20 mouse cellular contexts compared by ENCODE assay signal in the genomic region with DNA sequence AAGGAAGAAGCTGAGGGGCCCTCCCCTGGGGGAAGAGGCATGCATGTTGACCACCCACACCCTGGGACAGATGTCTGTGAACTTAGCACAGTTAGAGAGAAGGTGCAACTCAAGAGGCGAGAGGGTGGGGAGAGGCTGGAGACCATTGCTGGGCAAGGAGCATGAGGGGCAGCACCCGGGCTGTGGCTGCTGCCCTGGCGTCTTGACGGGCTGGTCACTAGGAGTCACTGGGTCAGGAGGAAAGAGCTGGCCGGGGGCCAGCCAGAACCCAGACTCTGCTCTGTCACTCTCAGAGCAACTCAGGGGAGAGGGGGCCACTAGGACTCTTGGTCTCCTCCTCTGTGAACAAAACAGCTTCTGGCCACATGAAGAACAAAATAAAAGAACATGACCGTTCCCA. TPM values are rescaled to one million over a fixed set of nuclear protein-coding genes. Genes with fewer than 3 reads are reported as not detected.
DNase-seq lines count a peak whose midpoint lies in the region; ATAC-seq and TF ChIP-seq lines count a peak whose summit lies in the region.
"Had no signal": no experiment of that assay in that cellular context is flagged by ENCODE, and none has a peak within 500 bp of the region (broad histone marks: within the 10 kb centered on the region; RNA-seq: fewer than 3 reads in every experiment).

No protein-coding gene starts in this region.

- no peaks in the 10 kb centered on the region for H3K9me3 ChIP-seq in heart, embryonic 10.5 days
- H3K9me3 ChIP-seq in lung, postnatal 0 days (ENCODE audit: low read length), result no peaks in the 10 kb centered on the region
- H3K9me3 ChIP-seq: forebrain, embryonic 13.5 days; G1E; heart, embryonic 13.5 days; liver, embryonic 13.5 days had no signal

- H3K27me3 ChIP-seq in heart, embryonic 10.5 days (ENCODE audit: insufficient read depth, poor library complexity, severe bottlenecking), result peaks cover 11% of the 10 kb centered on the region
- no peaks in the 10 kb centered on the region for H3K27me3 ChIP-seq in lung, postnatal 0 days (replicated peaks; ENCODE audit: insufficient read depth, low read length)
- H3K27me3 ChIP-seq: forebrain, embryonic 13.5 days; heart, embryonic 13.5 days had no signal

- H3K9ac ChIP-seq in lung, postnatal 0 days (replicated peaks; ENCODE audit: low read depth), result no peak overlapping the region
- H3K9ac ChIP-seq: forebrain, embryonic 13.5 days; heart, embryonic 13.5 days; liver, embryonic 13.5 days had no signal

- no peak overlapping the region for H3K4me3 ChIP-seq in heart, embryonic 10.5 days
- no peak overlapping the region for H3K4me3 ChIP-seq in lung, postnatal 0 days (ENCODE audit: low read depth, low read length)
- H3K4me3 ChIP-seq: forebrain, embryonic 13.5 days; heart, embryonic 13.5 days; liver, embryonic 13.5 days; megakaryocyte, embryonic 14.5 days had no signal

- H3K4me2 ChIP-seq in lung, postnatal 0 days (replicated peaks; ENCODE audit: low read depth, low read length), result no peak overlapping the region
- H3K4me2 ChIP-seq: forebrain, embryonic 13.5 days; heart, embryonic 13.5 days; liver, embryonic 13.5 days had no signal

- no peak for TF ChIP-seq EP300 in lung, postnatal 0 days (IDR thresholded peaks at IDR 0.05)

- H3K4me1 ChIP-seq in heart, embryonic 10.5 days, result peaks cover 57% of the 10 kb centered on the region
- H3K4me1 ChIP-seq in lung, postnatal 0 days (ENCODE audit: insufficient read depth, low read depth, low read length), result peaks cover 34% of the 10 kb centered on the region; the same call in 1 of the 2 replicates
- H3K4me1 ChIP-seq: megakaryocyte, embryonic 14.5 days had no signal

- WGBS in heart, embryonic 10.5 days, result 77% methylated on average over 6 of the region's 6 CpGs
- WGBS in lung, postnatal 0 days, result 39% methylated on average over 6 of the region's 6 CpGs

- intact Hi-C loops in heart, postnatal 10 days (cut with DNase I), result no loop called here

- no peak for TF ChIP-seq CTCF in lung, postnatal 0 days (IDR thresholded peaks at IDR 0.05)

- 0 out of 2 replicates have a peak overlapping the region, but pooled peaks have one; percentile 4 for H3K27ac ChIP-seq in heart, embryonic 10.5 days
- no peak overlapping the region for H3K27ac ChIP-seq in lung, postnatal 0 days (ENCODE audit: low read length)
- H3K27ac ChIP-seq: forebrain, embryonic 13.5 days; heart, embryonic 13.5 days; liver, embryonic 13.5 days had no signal

- ATAC-seq in lung, postnatal 0 days, result no peak
- ATAC-seq: CD4-positive, CD25-positive, alpha-beta regulatory T cell, adult 4 months; forebrain, embryonic 13.5 days; inflammation-experienced regulatory T-cells, adult 6 months had no signal

- no peaks in the 10 kb centered on the region for H3K36me3 ChIP-seq in heart, embryonic 10.5 days
- no peaks in the 10 kb centered on the region for H3K36me3 ChIP-seq in lung, postnatal 0 days (ENCODE audit: insufficient read depth, low read length)
- H3K36me3 ChIP-seq: G1E; heart, embryonic 13.5 days; liver, embryonic 13.5 days had no signal

- peak; percentile 55 for DNase-seq in adrenal gland, postnatal 10 days
- no peak for DNase-seq in adrenal gland, postnatal 4 days (ENCODE audit: low spot score in 2 of 2)
- DNase-seq in heart, embryonic 10.5 days (ENCODE audit: low spot score), result no peak
- no peak for DNase-seq in heart, postnatal 10 days
- DNase-seq in lung, postnatal 0 days (ENCODE audit: low spot score), result peak; percentile 35
- no peak for DNase-seq in lung, postnatal 36 days
- no peak for DNase-seq in thymus, postnatal 0 days (ENCODE audit: low spot score)
- DNase-seq in ovary, postnatal 14 days (ENCODE audit: low spot score), result no peak
- DNase-seq: cerebellum, adult 9-10 months; gastrocnemius, postnatal 36 days; left cerebral cortex, postnatal 4 days; liver, embryonic 13.5 days; spleen, adult 18-20 months had no signal

RNA-seq across cellular contexts. Expression of a gene that starts 12.2 kb away (rescaled TPM):
- 1 to 10 TPM in 1 of 2 experiments, under 1 TPM in 1; 0.90 to 1.4 TPM for total RNA-seq in adrenal gland, postnatal 10 days (2021)
- total RNA-seq in adrenal gland, postnatal 4 days (2021), result 1 to 10 TPM; 1.6 to 2.3 TPM
- polyA plus RNA-seq in heart, embryonic 10.5 days (2016; fragmentation: Nextera tagmentation; extraction: Ambion mirVana), result 0.16 and 0.31 TPM in 2 replicates
- total RNA-seq in heart, postnatal 10 days (2021), result not detected
- 3.9 and 6.5 TPM in 2 replicates for polyA plus RNA-seq in lung, postnatal 0 days (2015; fragmentation: Nextera tagmentation; extraction: Ambion mirVana)
- 0.21 and 0.34 TPM in 2 replicates for polyA plus RNA-seq in thymus, postnatal 0 days (2015; fragmentation: Nextera tagmentation; extraction: Ambion mirVana)
- total RNA-seq: G1E; gastrocnemius, postnatal 36 days; hematopoietic stem cell, adult 5-6 weeks; left cerebral cortex, postnatal 4 days had no signal
- polyA plus RNA-seq: CD4-positive, CD25-positive, alpha-beta regulatory T cell, adult 4 months; G1E; heart, embryonic 13.5 days; inflammation-experienced regulatory T-cells, adult 6 months; liver, embryonic 13.5 days had no signal

RNA-seq across cellular contexts. Expression of a gene that starts 38.8 kb away (rescaled TPM):
- total RNA-seq in adrenal gland, postnatal 10 days (2021), result 10 to 100 TPM; 27.2 to 42.9 TPM
- 10 to 100 TPM; 58.1 to 60.7 TPM for total RNA-seq in adrenal gland, postnatal 4 days (2021)
- polyA plus RNA-seq in heart, embryonic 10.5 days (2016; fragmentation: Nextera tagmentation; extraction: Ambion mirVana), result 12.2 and 13.7 TPM in 2 replicates
- total RNA-seq in heart, postnatal 10 days (2021), result 10 to 100 TPM; 32.6 to 34.6 TPM
- polyA plus RNA-seq in lung, postnatal 0 days (2015; fragmentation: Nextera tagmentation; extraction: Ambion mirVana), result 9.5 and 9.9 TPM in 2 replicates
- 26.3 and 35.9 TPM in 2 replicates for polyA plus RNA-seq in thymus, postnatal 0 days (2015; fragmentation: Nextera tagmentation; extraction: Ambion mirVana)

Comparison
In these comparisons a context has a peak if more than half of its experiments do, and no peak if none do; other contexts are left out.
1. DNase-seq: peak in adrenal gland, postnatal 10 days (single experiment) and lung, postnatal 0 days (single experiment); none in adrenal gland, postnatal 4 days (0 of 2), heart, embryonic 10.5 days (single experiment), heart, postnatal 10 days (0 of 2), lung, postnatal 36 days (single experiment), thymus, postnatal 0 days (single experiment) and ovary, postnatal 14 days (single experiment).